Mouse (Mus musculus): ENCODE data around the gene Il10. TPM values are rescaled to one million over a fixed set of nuclear protein-coding genes. Genes with fewer than 3 reads are reported as not detected.

Il10 gene
- total RNA-seq (2012; rRNA removed): 389 and 399 TPM in 2 replicates
- 903 and 969 TPM in 2 replicates for total RNA-seq (2014; rRNA removed)
- 236 and 284 TPM in 2 replicates for polyA plus RNA-seq (2012; ENCODE audit: insufficient read length, low read depth)

DNA sequence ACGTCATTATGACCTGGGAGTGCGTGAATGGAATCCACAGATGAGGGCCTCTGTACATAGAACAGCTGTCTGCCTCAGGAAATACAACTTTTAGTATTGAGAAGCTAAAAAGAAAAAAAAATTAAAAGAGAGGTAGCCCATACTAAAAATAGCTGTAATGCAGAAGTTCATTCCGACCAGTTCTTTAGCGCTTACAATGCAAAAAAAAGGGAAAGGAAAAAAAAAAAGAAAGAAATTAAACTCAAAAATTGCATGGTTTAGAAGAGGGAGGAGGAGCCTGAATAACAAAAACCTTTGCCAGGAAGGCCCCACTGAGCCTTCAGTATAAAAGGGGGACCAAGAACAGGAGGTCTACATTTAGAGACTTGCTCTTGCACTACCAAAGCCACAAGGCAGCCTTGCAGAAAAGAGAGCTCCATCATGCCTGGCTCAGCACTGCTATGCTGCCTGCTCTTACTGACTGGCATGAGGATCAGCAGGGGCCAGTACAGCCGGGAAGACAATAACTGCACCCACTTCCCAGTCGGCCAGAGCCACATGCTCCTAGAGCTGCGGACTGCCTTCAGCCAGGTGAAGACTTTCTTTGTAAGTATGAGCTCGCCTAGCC is at the start of gene Il10:
TSS of gene Il10 (plus strand) at position 354 of the 607 bp plus-strand sequence.
- peak within 1 kb of the TSS; percentile 92 for H3K4me2 ChIP-seq (ENCODE audit: insufficient read depth, low read depth, poor library complexity, severe bottlenecking)
- peak; percentile 83 for DNase-seq (ENCODE audit: extremely low read depth)
- H3K27ac ChIP-seq (ENCODE audit: insufficient read depth, low read depth): peak within 1 kb of the TSS; percentile 92
- in situ Hi-C loops (cut with MboI; ENCODE audit: low pct_ligation_motif_present, low pct_unique_long_range_greater_than_20kb, low sequenced_read_pairs) (no loop called here), dilution Hi-C loops (cut with MboI; ENCODE audit: extremely low pct_ligation_motif_present, extremely low pct_unique_long_range_greater_than_20kb, low sequenced_read_pairs) (no loop called here)
- peak within 1 kb of the TSS; percentile 58 to 77 (median 64) for H3K4me3 ChIP-seq (replicated peaks in 1 of 3; ENCODE audit: low read depth in 2 of 3, low read length in 2 of 3, poor library complexity in 1 of 3)
- no peaks in the 10 kb centered on the region for H3K9me3 ChIP-seq (replicated peaks; ENCODE audit: low read length)
- peaks cover 38% of the 10 kb centered on the region for H3K79me2 ChIP-seq (replicated peaks; ENCODE audit: control insufficient read depth, extremely low read depth, insufficient read depth, poor library complexity, severe bottlenecking)
- peak within 1 kb of the TSS; percentile 87 for H3K9ac ChIP-seq (ENCODE audit: insufficient read depth, low read depth)
- H3K4me1 ChIP-seq (ENCODE audit: control insufficient read depth in 1 of 2, insufficient read depth in 2 of 2): peaks cover 20 to 58% of the 10 kb centered on the region in 2 experiments
- H3K27me3 ChIP-seq (replicated peaks): no peaks in the 10 kb centered on the region
- peaks cover 27 to 30% of the 10 kb centered on the region in 2 experiments for H3K36me3 ChIP-seq (replicated peaks in 1 of 2; ENCODE audit: control insufficient read depth in 1 of 2, insufficient read depth in 1 of 2, low read length in 1 of 2)
- 0 out of 2 replicates have a peak, but pooled peaks have one; percentile 46 for TF ChIP-seq EP300 (IDR thresholded peaks at IDR 0.05; ENCODE audit: low read length)
- no peak for TF ChIP-seq GABPA (IDR thresholded peaks at IDR 0.05; ENCODE audit: insufficient replicate concordance, low read depth, low read length)
- TF ChIP-seq SIN3A (IDR thresholded peaks at IDR 0.05; ENCODE audit: low read length): peak; percentile 0; the same call in 1 of the 2 replicates
- peak; percentile 42; the same call in 1 of the 2 replicates for TF ChIP-seq ETS1 (conservative IDR thresholded peaks at IDR 0.05; ENCODE audit: low read depth, low read length)
- TF ChIP-seq NRF1 (IDR thresholded peaks at IDR 0.05; ENCODE audit: low read depth, low read length): no peak
- no peak; the same call in 1 of the 2 replicates for TF ChIP-seq CHD1 (IDR thresholded peaks at IDR 0.05; ENCODE audit: low read depth, low read length)
- TF ChIP-seq TBP (conservative IDR thresholded peaks at IDR 0.05; ENCODE audit: low read depth, low read length): peak; percentile 99
- peak; percentile 26; the same call in 1 of the 2 replicates for TF ChIP-seq BHLHE40 (IDR thresholded peaks at IDR 0.05; ENCODE audit: low read depth, low read length)
- TF ChIP-seq IRF4 (IDR thresholded peaks at IDR 0.05; ENCODE audit: low read depth, low read length): peak; percentile 31; the same call in 1 of the 2 replicates
- peak; percentile 99 for TF ChIP-seq POLR2A (IDR thresholded peaks at IDR 0.05; ENCODE audit: low read depth, low read length)
- peak; percentile 27; the same call in 1 of the 2 replicates for TF ChIP-seq MYC (IDR thresholded peaks at IDR 0.05; ENCODE audit: low read depth, low read length)
- peak; percentile 76 for TF ChIP-seq MEF2A (IDR thresholded peaks at IDR 0.05; ENCODE audit: borderline replicate concordance, low read depth, low read length)
- TF ChIP-seq HCFC1 (IDR thresholded peaks at IDR 0.05; ENCODE audit: low read depth, low read length): peak; percentile 16; the same call in 1 of the 2 replicates
- peak; percentile 100 for TF ChIP-seq ZMIZ1 (IDR thresholded peaks at IDR 0.05; ENCODE audit: low read depth, low read length)
- TF ChIP-seq POLR2AphosphoS2 (IDR thresholded peaks at IDR 0.05; ENCODE audit: low read depth, low read length): peak; percentile 90; the same call in 1 of the 2 replicates
- TF ChIP-seq JUN (IDR thresholded peaks at IDR 0.05; ENCODE audit: insufficient read depth, low read depth, low read length): no peak
- 0 out of 2 replicates have a peak, but pooled peaks have one; percentile 59 for TF ChIP-seq MAFK (IDR thresholded peaks at IDR 0.05; ENCODE audit: insufficient replicate concordance, low read length)
- TF ChIP-seq MAX (IDR thresholded peaks at IDR 0.05; ENCODE audit: low read length): no peak
- peak; percentile 99 for TF ChIP-seq NELFE (IDR thresholded peaks at IDR 0.05; ENCODE audit: low read depth, low read length)
- TF ChIP-seq ZNF384 (IDR thresholded peaks at IDR 0.05; ENCODE audit: low read depth, low read length): peak; percentile 91
- TF ChIP-seq TCF12 (IDR thresholded peaks at IDR 0.05; ENCODE audit: low read depth, low read length): peak; percentile 59; the same call in 1 of the 2 replicates
